Mouse (Mus musculus): ENCODE data around the gene E2f6. TPM values are rescaled to one million over a fixed set of nuclear protein-coding genes. Genes with fewer than 3 reads are reported as not detected.

E2f6 gene
- total and polyA plus RNA-seq, 3 experiments: 8.0 to 37.1 (median 27.8) TPM

DNA sequence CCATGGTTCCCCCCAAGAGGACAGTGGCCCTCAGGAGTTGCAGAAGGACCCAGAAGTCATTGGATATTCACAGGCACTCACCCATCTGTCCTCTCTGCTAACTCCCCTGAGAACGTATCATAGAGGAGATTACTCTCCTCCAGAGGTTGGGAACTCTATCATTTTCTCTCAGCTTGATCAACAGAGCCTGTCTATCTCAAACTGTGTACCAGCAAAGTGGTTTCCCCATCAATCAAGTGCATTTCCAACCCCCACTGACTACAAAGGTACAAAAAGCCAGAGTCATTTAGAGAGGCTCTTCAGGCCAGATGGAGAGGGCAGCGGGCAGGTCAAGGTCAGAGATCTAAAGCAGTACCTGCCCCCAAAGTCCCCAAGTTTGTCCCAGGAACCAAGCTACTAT lies 42.1 kb upstream of the E2f6 start:
- Histone ChIP-seq H3K36me3 (replicated peaks) (no peaks in the 10 kb centered on the region), H3K27me3 (ENCODE audit: insufficient read depth, low read length) (peaks cover 6% of the 10 kb centered on the region; the same call in 1 of the 2 replicates), H3K9me3 (replicated peaks) (no peaks in the 10 kb centered on the region), H3K4me1 (ENCODE audit: insufficient read depth, low read depth, low read length) (no peaks in the 10 kb centered on the region), H3K4me3 (ENCODE audit: low read depth, low read length) (no peak overlapping the region)
- ATAC-seq (ENCODE audit: extremely low read depth, insufficient number of reproducible peaks, low FRiP score, poor library complexity, severe bottlenecking) (no peak), DNase-seq (ENCODE audit: low spot score) (no peak)
- TF ChIP-seq GATA1 (IDR thresholded peaks at IDR 0.05; ENCODE audit: borderline replicate concordance, low read length) (no peak), TAL1 (conservative IDR thresholded peaks at IDR 0.05; ENCODE audit: low read depth, low read length) (no peak), POLR2AphosphoS5 (IDR thresholded peaks at IDR 0.05; ENCODE audit: insufficient replicate concordance, low read depth, low read length) (no peak), CTCF (IDR thresholded peaks at IDR 0.05; ENCODE audit: low read depth, low read length) (no peak), GATA2 (IDR thresholded peaks at IDR 0.05; ENCODE audit: borderline replicate concordance, low read depth, low read length) (no peak)

DNA sequence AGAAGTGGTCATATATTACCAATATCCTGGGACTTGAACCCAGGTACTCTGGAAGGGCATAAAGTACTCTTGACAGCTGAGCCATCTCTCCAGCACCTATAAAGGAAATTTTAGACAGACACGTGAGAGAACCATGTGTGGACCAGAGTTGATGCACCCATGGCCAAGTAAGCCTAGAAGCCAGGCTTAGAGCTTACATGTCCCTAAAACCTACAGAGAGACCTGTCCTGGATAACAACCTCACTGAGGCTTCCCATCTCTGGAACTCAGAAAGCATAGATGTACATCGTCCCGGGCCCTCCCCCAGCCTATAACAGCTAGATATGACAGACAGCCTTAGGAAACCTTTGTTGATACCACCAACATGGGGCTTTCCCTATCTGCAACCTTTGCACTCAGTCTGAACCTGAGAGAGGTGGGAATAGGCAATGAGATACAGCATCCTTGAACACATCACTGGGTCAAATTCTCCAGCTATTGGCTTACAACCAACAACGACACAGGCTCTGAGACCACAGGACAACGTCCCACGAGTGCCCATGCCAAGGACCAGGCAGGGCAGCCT lies 41.1 kb upstream of the E2f6 start:
- ATAC-seq (ENCODE audit: extremely low read depth, insufficient number of reproducible peaks, low FRiP score, poor library complexity, severe bottlenecking): no peak
- Histone ChIP-seq H3K4me3 (ENCODE audit: low read depth, low read length) (no peak overlapping the region), H3K27me3 (ENCODE audit: insufficient read depth, low read length) (peaks cover 5% of the 10 kb centered on the region; the same call in 1 of the 2 replicates), H3K36me3 (replicated peaks) (no peaks in the 10 kb centered on the region), H3K9me3 (replicated peaks) (no peaks in the 10 kb centered on the region), H3K4me1 (ENCODE audit: insufficient read depth, low read depth, low read length) (no peaks in the 10 kb centered on the region)
- DNase-seq (ENCODE audit: low spot score): no peak
- TF ChIP-seq TAL1 (conservative IDR thresholded peaks at IDR 0.05; ENCODE audit: low read depth, low read length) (no peak), GATA2 (IDR thresholded peaks at IDR 0.05; ENCODE audit: borderline replicate concordance, low read depth, low read length) (no peak), POLR2AphosphoS5 (IDR thresholded peaks at IDR 0.05; ENCODE audit: insufficient replicate concordance, low read depth, low read length) (no peak), GATA1 (IDR thresholded peaks at IDR 0.05; ENCODE audit: borderline replicate concordance, low read length) (no peak), CTCF (IDR thresholded peaks at IDR 0.05; ENCODE audit: low read depth, low read length) (no peak)

DNA sequence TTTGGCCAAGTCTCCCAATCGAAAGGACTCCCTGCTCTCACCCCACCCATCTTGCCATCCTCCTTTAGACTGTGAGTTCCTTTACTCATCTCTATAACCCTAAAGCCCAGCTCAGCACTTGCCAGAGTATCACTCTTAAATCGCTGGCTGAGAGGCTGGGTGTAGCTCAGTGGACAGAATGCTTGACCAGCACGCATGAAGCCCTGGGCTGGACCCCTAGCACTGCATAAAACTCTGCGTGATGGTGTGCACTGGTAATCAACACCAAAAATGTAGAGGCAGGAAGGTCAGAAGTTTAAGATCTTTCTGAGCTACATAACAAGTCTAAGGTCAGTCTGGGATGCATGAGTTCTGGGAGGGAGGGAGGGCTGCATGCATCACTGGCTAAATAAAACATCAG lies 36.2 kb upstream of the E2f6 start:
- TF ChIP-seq TAL1 (conservative IDR thresholded peaks at IDR 0.05; ENCODE audit: low read depth, low read length) (no peak), GATA1 (IDR thresholded peaks at IDR 0.05; ENCODE audit: borderline replicate concordance, low read length) (no peak), POLR2AphosphoS5 (IDR thresholded peaks at IDR 0.05; ENCODE audit: insufficient replicate concordance, low read depth, low read length) (no peak)
- Histone ChIP-seq H3K9me3 (replicated peaks) (no peaks in the 10 kb centered on the region), H3K27me3 (ENCODE audit: insufficient read depth, low read length) (0 out of 2 replicates have a peak, but pooled peaks cover 2% of the 10 kb centered on the region), H3K4me3 (ENCODE audit: low read depth, low read length) (no peak overlapping the region), H3K4me1 (ENCODE audit: insufficient read depth, low read depth, low read length) (no peaks in the 10 kb centered on the region), H3K36me3 (replicated peaks) (no peaks in the 10 kb centered on the region)
- DNase-seq (ENCODE audit: low spot score) (no peak), ATAC-seq (ENCODE audit: extremely low read depth, insufficient number of reproducible peaks, low FRiP score, poor library complexity, severe bottlenecking) (no peak)

DNA sequence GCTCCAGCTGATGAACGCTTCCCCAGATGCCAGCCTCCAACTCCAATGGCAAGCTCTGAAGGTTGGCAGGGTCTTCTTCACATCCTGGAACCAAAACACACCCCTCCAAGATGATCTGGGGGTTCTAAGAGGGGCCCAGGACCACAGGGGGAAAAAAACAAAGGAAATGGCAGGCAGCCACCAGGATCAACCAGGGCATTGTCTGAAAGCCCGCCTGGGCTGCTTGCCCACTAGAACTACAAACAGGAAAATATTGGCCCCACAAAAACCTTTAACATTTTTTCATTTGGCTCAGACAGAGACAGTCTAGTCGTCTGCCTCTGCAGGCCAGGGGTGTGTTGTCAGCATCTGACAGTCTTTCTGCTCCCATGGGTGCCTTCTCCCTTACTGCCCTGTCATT lies 35.4 kb upstream of the E2f6 start:
- no peak for TF ChIP-seq POLR2AphosphoS5 (IDR thresholded peaks at IDR 0.05; ENCODE audit: insufficient replicate concordance, low read depth, low read length)
- TF ChIP-seq TAL1 (conservative IDR thresholded peaks at IDR 0.05; ENCODE audit: low read depth, low read length): no peak
- no peak for TF ChIP-seq GATA2 (IDR thresholded peaks at IDR 0.05; ENCODE audit: borderline replicate concordance, low read depth, low read length)
- TF ChIP-seq GATA1 (IDR thresholded peaks at IDR 0.05; ENCODE audit: borderline replicate concordance, low read length): no peak
- TF ChIP-seq CTCF (IDR thresholded peaks at IDR 0.05; ENCODE audit: low read depth, low read length): no peak
- no peaks in the 10 kb centered on the region for H3K4me1 ChIP-seq (ENCODE audit: insufficient read depth, low read depth, low read length)
- no peaks in the 10 kb centered on the region for H3K36me3 ChIP-seq (replicated peaks)
- no peaks in the 10 kb centered on the region for H3K9me3 ChIP-seq (replicated peaks)
- DNase-seq (ENCODE audit: low spot score) (no peak), ATAC-seq (ENCODE audit: extremely low read depth, insufficient number of reproducible peaks, low FRiP score, poor library complexity, severe bottlenecking) (no peak)
- H3K4me3 ChIP-seq (ENCODE audit: low read depth, low read length): no peak overlapping the region
- H3K27me3 ChIP-seq (ENCODE audit: insufficient read depth, low read length): no peaks in the 10 kb centered on the region

DNA sequence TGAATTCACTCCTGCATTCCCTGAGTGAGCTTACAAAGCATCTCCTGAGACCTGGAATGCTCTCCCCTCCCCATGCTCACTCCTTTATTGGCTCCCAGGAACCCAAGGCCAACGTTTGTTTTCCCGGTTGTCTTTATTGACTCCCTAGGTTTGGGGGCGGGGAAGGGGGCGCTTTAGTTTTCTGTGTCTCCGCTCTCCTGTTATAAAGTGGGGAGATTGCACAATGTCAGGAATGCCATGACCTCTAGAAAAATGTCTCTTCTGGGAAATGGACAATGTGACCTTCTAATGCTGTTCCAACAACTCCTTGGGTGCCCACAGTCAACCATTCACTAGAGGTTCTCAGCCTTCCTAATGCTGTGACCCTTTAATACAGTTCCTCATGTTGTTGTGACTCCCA lies 32.2 kb upstream of the E2f6 start:
- no peaks in the 10 kb centered on the region; the same call in 1 of the 2 replicates for H3K27me3 ChIP-seq (ENCODE audit: insufficient read depth, low read length)
- H3K36me3 ChIP-seq (replicated peaks): no peaks in the 10 kb centered on the region
- H3K4me3 ChIP-seq (ENCODE audit: low read depth, low read length): no peak overlapping the region
- no peaks in the 10 kb centered on the region for H3K4me1 ChIP-seq (ENCODE audit: insufficient read depth, low read depth, low read length)
- DNase-seq (ENCODE audit: low spot score) (no peak), ATAC-seq (ENCODE audit: extremely low read depth, insufficient number of reproducible peaks, low FRiP score, poor library complexity, severe bottlenecking) (no peak)
- no peak for TF ChIP-seq TAL1 (conservative IDR thresholded peaks at IDR 0.05; ENCODE audit: low read depth, low read length)
- TF ChIP-seq GATA2 (IDR thresholded peaks at IDR 0.05; ENCODE audit: borderline replicate concordance, low read depth, low read length): no peak
- TF ChIP-seq POLR2AphosphoS5 (IDR thresholded peaks at IDR 0.05; ENCODE audit: insufficient replicate concordance, low read depth, low read length): no peak
- no peak for TF ChIP-seq GATA1 (IDR thresholded peaks at IDR 0.05; ENCODE audit: borderline replicate concordance, low read length)
- TF ChIP-seq CTCF (IDR thresholded peaks at IDR 0.05; ENCODE audit: low read depth, low read length): no peak
- H3K9me3 ChIP-seq (replicated peaks): no peaks in the 10 kb centered on the region

DNA sequence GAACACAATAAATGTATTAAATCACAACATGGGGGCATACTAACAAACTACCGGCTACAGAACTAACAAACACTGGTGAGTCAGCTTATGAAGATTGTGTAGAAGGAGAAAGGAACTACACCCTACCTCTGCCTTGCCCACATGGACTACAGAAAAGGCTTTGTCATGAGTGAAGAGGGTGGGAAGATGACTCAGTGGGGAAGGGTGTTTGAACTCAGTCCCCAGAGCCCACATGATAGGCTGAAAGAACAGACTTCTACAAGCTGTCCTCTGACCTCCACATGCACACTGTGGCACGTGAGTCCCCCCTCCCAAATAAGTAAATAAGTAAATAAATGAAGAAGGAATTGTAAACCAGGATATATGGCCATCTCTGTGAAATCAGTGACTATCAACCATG lies 31.6 kb upstream of the E2f6 start:
- H3K36me3 ChIP-seq (replicated peaks): no peaks in the 10 kb centered on the region
- no peaks in the 10 kb centered on the region for H3K4me1 ChIP-seq (ENCODE audit: insufficient read depth, low read depth, low read length)
- H3K4me3 ChIP-seq (ENCODE audit: low read depth, low read length): no peak overlapping the region
- TF ChIP-seq GATA2 (IDR thresholded peaks at IDR 0.05; ENCODE audit: borderline replicate concordance, low read depth, low read length): no peak
- no peak for TF ChIP-seq POLR2AphosphoS5 (IDR thresholded peaks at IDR 0.05; ENCODE audit: insufficient replicate concordance, low read depth, low read length)
- no peak for TF ChIP-seq TAL1 (conservative IDR thresholded peaks at IDR 0.05; ENCODE audit: low read depth, low read length)
- DNase-seq (ENCODE audit: low spot score): no peak
- no peaks in the 10 kb centered on the region for H3K9me3 ChIP-seq (replicated peaks)
- ATAC-seq (ENCODE audit: extremely low read depth, insufficient number of reproducible peaks, low FRiP score, poor library complexity, severe bottlenecking): no peak
- H3K27me3 ChIP-seq (ENCODE audit: insufficient read depth, low read length): no peaks in the 10 kb centered on the region; the same call in 1 of the 2 replicates

Measured in G1E (cell line).